Mouse (Mus musculus): Measurements from ENCODE around the gene Stum. TPM values are rescaled to one million over a fixed set of nuclear protein-coding genes. Genes with fewer than 3 reads are reported as not detected.

The Stum gene
- total and polyA plus RNA-seq, 3 experiments = 0.42 to 0.61 (median 0.51) TPM

GRCm38 (mm10) chr1:180403694-180404606 lies 79.4 kb downstream of the Stum start (continued):
- peak; percentile 66; the same call in 1 of the 2 replicates for TF ChIP-seq JUND (conservative IDR thresholded peaks at IDR 0.05; ENCODE audit: low read depth, low read length)
- no peak for TF ChIP-seq POLR2AphosphoS2 (IDR thresholded peaks at IDR 0.05; ENCODE audit: low read depth, low read length)
- no peak; the same call in 1 of the 2 replicates for TF ChIP-seq NELFE (IDR thresholded peaks at IDR 0.05; ENCODE audit: low read depth, low read length)
- peak; percentile 77 for TF ChIP-seq IRF4 (IDR thresholded peaks at IDR 0.05; ENCODE audit: low read depth, low read length)
- TF ChIP-seq PAX5 (IDR thresholded peaks at IDR 0.05; ENCODE audit: low read length) = no peak
- TF ChIP-seq SIN3A (IDR thresholded peaks at IDR 0.05; ENCODE audit: low read length) = no peak; the same call in 1 of the 2 replicates
- no peak for TF ChIP-seq ZMIZ1 (IDR thresholded peaks at IDR 0.05; ENCODE audit: low read depth, low read length)
- no peak for TF ChIP-seq E2F4 (IDR thresholded peaks at IDR 0.05; ENCODE audit: insufficient replicate concordance, low read depth, low read length)
- TF ChIP-seq CTCF (conservative IDR thresholded peaks at IDR 0.05 in 1 of 2, IDR thresholded peaks at IDR 0.05 in 1 of 2; ENCODE audit: low read depth in 2 of 2, low read length in 2 of 2) = no peak
- TF ChIP-seq ZKSCAN1 (IDR thresholded peaks at IDR 0.05; ENCODE audit: borderline replicate concordance, low read depth, low read length) = no peak
- TF ChIP-seq TCF12 (IDR thresholded peaks at IDR 0.05; ENCODE audit: low read depth, low read length) = peak; percentile 18; the same call in 1 of the 2 replicates

- dilution Hi-C loops (cut with MboI; ENCODE audit: extremely low pct_ligation_motif_present, extremely low pct_unique_long_range_greater_than_20kb, low sequenced_read_pairs) = no loop called here
- H3K36me3 ChIP-seq (replicated peaks in 1 of 2; ENCODE audit: control insufficient read depth in 1 of 2, insufficient read depth in 1 of 2, low read length in 1 of 2) = peaks cover 0 to 4% of the 10 kb centered on the region in 2 experiments
- H3K27me3 ChIP-seq (replicated peaks) = no peaks in the 10 kb centered on the region
- peak overlapping the region; percentile 78 for H3K27ac ChIP-seq (ENCODE audit: insufficient read depth, low read depth)
- peaks cover 44 to 95% of the 10 kb centered on the region in 2 experiments for H3K4me1 ChIP-seq (ENCODE audit: control insufficient read depth in 1 of 2, insufficient read depth in 2 of 2)
- no peaks in the 10 kb centered on the region for H3K9me3 ChIP-seq (replicated peaks; ENCODE audit: low read length)
- TF ChIP-seq RCOR1 (conservative IDR thresholded peaks at IDR 0.05; ENCODE audit: low read depth, low read length) (no peak), TCF12 (IDR thresholded peaks at IDR 0.05; ENCODE audit: low read depth, low read length) (no peak), SIN3A (IDR thresholded peaks at IDR 0.05; ENCODE audit: low read length) (peak; percentile 18; the same call in 1 of the 2 replicates), TBP (conservative IDR thresholded peaks at IDR 0.05; ENCODE audit: low read depth, low read length) (peak; percentile 34; the same call in 1 of the 2 replicates), MAFK (IDR thresholded peaks at IDR 0.05; ENCODE audit: insufficient replicate concordance, low read length) (0 out of 2 replicates have a peak, but pooled peaks have one; percentile 6), CHD2 (IDR thresholded peaks at IDR 0.05; ENCODE audit: low read length) (0 out of 2 replicates have a peak, but pooled peaks have one; percentile 12), ELF1 (IDR thresholded peaks at IDR 0.05; ENCODE audit: low read depth, low read length) (peak; percentile 60; the same call in 1 of the 2 replicates), MAZ (IDR thresholded peaks at IDR 0.05; ENCODE audit: low read depth, low read length) (0 out of 2 replicates have a peak, but pooled peaks have one; percentile 12)
- peak overlapping the region in 2 of 3 experiments; percentile 25 to 26 for H3K4me3 ChIP-seq (replicated peaks in 1 of 3; ENCODE audit: low read depth in 2 of 3, low read length in 2 of 3, poor library complexity in 1 of 3)
- in situ Hi-C loops (cut with MboI; ENCODE audit: low pct_ligation_motif_present, low pct_unique_long_range_greater_than_20kb, low sequenced_read_pairs) = loop anchor here (10.0 to 25.0 kb wide), 2 partner anchors 69 to 541 kb away; partner anchors contain the start of gene Itpkb
- H3K9ac ChIP-seq (ENCODE audit: insufficient read depth, low read depth) = peak overlapping the region; percentile 35
- peak overlapping the region; percentile 65 for H3K4me2 ChIP-seq (ENCODE audit: insufficient read depth, low read depth, poor library complexity, severe bottlenecking)
- peaks cover 3% of the 10 kb centered on the region; the same call in 1 of the 2 replicates for H3K79me2 ChIP-seq (replicated peaks; ENCODE audit: control insufficient read depth, extremely low read depth, insufficient read depth, poor library complexity, severe bottlenecking)
- DNase-seq (ENCODE audit: extremely low read depth) = no peak
Observed at GRCm38 (mm10) chr1:180403357-180403693, 80.0 kb downstream of the Stum start.

All from CH12.LX (cell line).